ENCODE assay signal across 19 mouse cellular contexts in the genomic region with DNA sequence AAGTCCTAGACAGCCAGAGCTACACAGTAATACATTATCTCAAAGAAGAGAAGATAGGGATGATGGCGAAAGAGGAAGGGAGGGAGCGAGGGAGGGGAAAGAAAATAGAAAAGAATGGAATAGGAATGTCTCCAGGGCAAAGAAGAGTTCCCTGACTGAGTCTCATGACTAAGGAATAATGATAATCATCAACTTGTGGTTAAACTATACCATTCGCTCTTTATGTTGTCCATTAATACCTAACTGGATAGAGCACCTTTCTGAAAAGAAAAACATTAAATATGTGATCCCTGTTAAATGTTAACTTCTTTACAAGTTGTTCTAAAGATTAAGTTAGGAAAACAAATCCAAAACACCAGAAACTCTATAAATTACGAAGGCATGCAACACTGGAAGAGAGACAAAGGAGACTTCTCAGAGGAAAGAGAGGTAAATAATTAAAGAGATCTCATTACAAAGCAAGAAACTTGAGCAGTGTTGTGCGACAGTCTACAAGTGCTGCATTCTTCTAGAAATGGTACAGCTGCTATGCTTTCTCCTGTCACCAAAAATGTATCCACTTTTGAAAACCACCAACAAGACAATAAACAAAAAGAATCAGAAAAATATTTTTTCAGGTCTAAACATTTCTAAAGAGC.
"Had no signal": no experiment of that assay in that cellular context is flagged by ENCODE, and none has a peak within 500 bp of the region (broad histone marks: within the 10 kb centered on the region; RNA-seq: fewer than 3 reads in every experiment).

No protein-coding gene starts in this region.

- H3K4me3 ChIP-seq: left cerebral cortex, adult 2 months; liver, embryonic 13.5 days; midbrain, embryonic 13.5 days; neural tube, embryonic 12.5 days; neural tube, embryonic 15.5 days had no signal

- H3K27ac ChIP-seq: left cerebral cortex, adult 2 months; liver, embryonic 13.5 days; macrophage; midbrain, embryonic 13.5 days; neural tube, embryonic 12.5 days; neural tube, embryonic 15.5 days; stomach, postnatal 0 days had no signal

- H3K27me3 ChIP-seq: liver, embryonic 13.5 days; midbrain, embryonic 13.5 days; neural tube, embryonic 12.5 days; neural tube, embryonic 15.5 days had no signal

- ATAC-seq: hindbrain, embryonic 16.5 days; lung, postnatal 0 days; midbrain, embryonic 13.5 days had no signal

- H3K9ac ChIP-seq: liver, embryonic 13.5 days; lung, embryonic 14.5 days; midbrain, embryonic 13.5 days; neural tube, embryonic 12.5 days; neural tube, embryonic 15.5 days had no signal

- H3K4me2 ChIP-seq: liver, embryonic 13.5 days; lung, embryonic 14.5 days; midbrain, embryonic 13.5 days; neural tube, embryonic 12.5 days; neural tube, embryonic 15.5 days had no signal

- H3K4me1 ChIP-seq: midbrain, embryonic 13.5 days; neural tube, embryonic 12.5 days; neural tube, embryonic 15.5 days had no signal

- DNase-seq: kidney, adult 11 months; kidney, postnatal 14 days; layer of hippocampus, postnatal 36 days; liver, embryonic 13.5 days; lung, embryonic 14.5 days; right cerebral cortex, adult 18-20 months; right cerebral cortex, postnatal 14 days; right cerebral cortex, postnatal 4 days; thymus, adult 2 months; thymus, postnatal 14 days; thymus, postnatal 4 days had no signal

- H3K9me3 ChIP-seq: liver, embryonic 13.5 days; midbrain, embryonic 13.5 days; neural tube, embryonic 12.5 days; neural tube, embryonic 15.5 days had no signal
